Mouse (Mus musculus) layer of hippocampus, adult 8-10 months (tissue): Measurements from ENCODE around the gene Ccdc27. TPM values are rescaled to one million over a fixed set of nuclear protein-coding genes. Genes with fewer than 3 reads are reported as not detected.

Experiments
- DNase-seq, 2 experiments: peaks; one replicate each; pipeline ENCODE4 v3.0.0; 2022; ENCODE audit warnings: low spot score in 2 of 2
- total RNA-seq, 4 experiments: library from RNA; stranded (reverse); gene quantifications; 2 replicates each; pipeline ENCODE4 v1.2.4; 2022

The Ccdc27 gene
- total RNA-seq, 4 experiments from 2014 or later: 0.85 to 0.99 (median 0.89) TPM

DNA sequence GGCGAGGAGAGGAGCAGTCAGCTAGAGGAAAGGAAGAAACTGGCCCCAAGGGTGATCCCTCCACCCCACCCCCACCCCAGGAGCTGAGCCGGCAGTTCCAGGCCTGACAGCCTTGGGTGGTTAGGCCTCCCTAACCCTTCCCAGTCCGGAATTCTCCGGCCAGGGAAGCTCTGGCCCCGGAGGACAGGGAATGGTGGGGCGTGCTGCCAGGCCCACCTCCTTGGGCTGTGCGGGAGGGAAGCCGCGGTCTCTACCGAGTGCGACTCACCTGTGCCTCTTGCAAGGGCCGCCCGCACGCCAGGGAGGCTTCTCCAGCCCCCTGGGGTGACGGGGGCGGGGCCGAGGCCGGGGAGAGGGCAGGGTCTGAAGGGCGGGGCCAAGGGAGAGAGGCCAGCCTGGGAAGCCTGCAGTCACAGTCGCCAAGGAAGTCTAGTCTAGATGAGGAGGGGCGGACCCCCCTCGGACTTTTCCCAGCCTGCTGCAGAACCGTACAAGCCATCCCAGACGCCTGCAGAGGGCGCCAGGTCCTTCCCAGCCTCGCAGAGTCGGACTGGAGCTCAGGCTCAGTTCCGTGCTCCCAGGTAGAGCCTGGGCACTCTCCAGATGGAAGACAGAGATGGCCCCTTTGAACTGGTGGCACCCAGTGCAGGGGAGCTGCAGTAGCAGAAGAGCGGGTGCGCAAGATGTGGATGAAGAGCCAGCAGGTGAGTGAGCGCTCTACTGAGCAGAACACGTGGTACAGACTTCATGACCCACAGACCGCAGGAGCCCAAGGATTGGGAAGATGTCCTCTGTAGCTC, 16.6 kb downstream of the Ccdc27 start, which contains the start of gene Smim1:
TSS of gene Smim1 (minus strand) at position 590 of the 800 bp plus-strand sequence.
- peak in 1 of 2 experiments; percentile 67 for DNase-seq

- DNase-seq: no peak
These were observed 17.6 kb downstream of the Ccdc27 start for GRCm38 (mm10) chr4:154024729-154025521.

- peak in 1 of 2 experiments; percentile 54 for DNase-seq
These were observed 18.5 kb downstream of the Ccdc27 start for GRCm38 (mm10) chr4:154023754-154024601.

DNA sequence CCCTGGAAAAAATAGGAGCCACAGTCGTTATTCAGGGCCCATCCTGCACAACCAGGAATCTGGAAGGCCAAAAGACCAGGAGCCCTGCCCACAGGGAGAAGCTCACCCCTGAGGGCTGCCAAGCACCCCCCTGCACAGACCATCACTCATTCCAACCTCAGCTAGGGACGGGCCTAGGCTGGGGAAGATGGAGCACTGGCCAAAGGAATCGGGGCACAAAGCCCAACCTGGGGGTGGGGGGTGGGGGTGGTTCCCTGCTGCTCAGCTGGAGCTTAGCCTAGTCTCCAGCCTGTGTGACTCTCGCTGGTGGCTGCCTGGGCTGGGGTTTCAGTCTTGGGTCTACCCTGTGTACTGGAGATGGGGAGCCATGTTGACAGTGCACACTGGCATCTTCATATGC, 19.6 kb downstream of the Ccdc27 start:
- no peak for DNase-seq

DNA sequence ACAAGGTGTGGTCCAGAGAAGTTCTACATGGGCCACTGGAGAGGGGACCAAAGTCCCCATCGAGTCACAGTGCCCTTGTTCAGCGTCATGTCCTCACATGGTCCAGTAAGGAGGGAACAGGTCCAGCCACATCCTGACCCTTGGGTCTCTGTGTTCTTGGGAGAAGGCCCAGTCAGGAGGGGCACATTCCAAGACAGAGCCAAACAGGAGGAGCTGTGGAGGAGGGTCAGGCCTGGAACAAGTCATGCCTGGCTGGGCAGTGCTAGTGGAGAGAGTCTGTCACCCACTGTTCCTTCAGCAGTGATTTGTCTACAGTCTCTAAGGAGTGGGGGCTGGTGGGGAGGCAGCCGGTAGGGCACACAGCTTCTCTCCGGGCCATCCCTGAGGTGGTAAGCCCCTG, 20.1 kb downstream of the Ccdc27 start:
- peak in 1 of 2 experiments; percentile 34 for DNase-seq

GRCm38 (mm10) chr4:154021432-154021831, 21.0 kb downstream of the Ccdc27 start:
- no peak for DNase-seq

- DNase-seq: peak in 1 of 2 experiments; percentile 44
These were observed 22.9 kb downstream of the Ccdc27 start for GRCm38 (mm10) chr4:154019571-154019970.

DNA sequence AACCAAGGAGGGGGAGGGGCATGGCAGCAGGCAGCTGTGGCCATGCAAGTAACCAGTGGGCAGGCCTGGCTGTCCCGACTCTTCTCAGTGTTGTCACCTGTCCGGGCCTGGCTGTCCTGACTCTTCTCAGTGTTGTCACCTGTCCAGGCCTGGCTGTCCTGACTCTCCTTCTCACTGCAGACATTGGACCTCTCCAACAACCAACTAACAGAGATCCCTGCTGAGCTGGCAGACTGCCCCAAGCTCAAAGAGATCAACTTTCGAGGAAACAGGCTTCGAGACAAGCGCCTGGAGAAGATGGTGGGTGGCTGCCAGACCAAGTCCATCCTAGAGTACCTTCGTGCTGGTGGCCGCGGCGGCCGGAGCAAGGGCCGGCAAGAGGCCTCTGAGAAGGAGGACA, 27.0 kb downstream of the Ccdc27 start:
- no peak for DNase-seq

DNA sequence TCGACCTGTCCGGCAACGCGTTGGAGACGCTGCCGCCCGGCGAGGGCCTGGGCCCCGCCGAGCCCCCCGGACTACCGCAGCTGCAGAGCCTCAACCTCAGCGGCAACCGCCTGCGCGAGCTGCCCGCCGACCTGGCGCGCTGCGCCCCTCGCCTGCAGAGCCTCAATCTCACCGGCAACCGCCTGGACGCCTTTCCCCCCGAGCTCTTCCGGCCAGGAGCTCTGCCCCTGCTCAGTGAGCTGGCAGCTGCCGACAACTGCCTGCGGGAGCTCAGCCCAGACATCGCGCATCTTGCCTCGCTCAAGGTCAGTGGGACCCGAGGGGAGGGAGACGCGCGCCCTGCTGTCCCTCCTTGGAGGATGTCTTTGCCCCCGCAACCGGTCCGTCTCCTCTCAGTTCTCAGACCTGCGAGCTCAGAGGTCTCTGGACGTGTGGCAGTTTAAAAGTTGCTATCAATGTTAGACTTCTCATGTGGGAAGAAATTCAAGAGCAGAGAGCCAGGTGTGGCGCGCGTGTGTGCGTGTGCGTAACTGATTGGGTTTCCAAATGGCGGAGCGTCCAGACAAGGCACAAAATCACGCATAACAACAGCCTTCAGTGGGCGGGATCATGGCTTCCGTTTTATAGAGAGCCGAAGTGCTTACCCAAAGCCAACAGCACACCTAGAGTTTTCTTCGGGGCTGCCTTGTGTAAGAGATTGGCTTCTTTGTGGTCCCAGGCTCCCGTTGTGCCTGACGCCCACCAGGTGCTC, 30.2 kb downstream of the Ccdc27 start:
- DNase-seq: no peak

DNA sequence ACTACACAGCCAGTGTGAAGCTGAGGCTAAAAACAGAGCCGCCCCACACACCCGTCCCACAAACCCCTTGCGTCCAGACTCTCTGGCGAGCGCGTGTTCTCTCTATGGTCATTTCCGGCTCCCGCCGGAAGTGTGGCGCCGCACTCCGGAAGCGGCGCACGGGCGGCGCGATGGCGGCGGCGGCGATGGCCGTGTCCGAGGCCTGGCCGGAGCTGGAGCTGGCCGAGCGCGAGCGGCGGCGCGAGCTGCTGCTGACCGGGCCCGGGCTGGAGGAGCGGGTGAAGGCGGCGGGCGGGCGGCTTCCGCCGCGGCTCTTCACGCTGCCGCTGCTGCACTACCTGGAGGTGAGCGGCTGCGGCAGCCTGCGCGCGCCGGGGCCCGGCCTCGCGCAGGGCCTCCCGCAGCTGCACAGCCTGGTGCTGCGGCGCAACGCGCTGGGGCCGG, 30.8 kb downstream of the Ccdc27 start, which contains the start of gene Lrrc47:
TSS of gene Lrrc47 (plus strand) at position 86 of the 444 bp plus-strand sequence.
- peak; percentile 69 to 83 for DNase-seq

DNA sequence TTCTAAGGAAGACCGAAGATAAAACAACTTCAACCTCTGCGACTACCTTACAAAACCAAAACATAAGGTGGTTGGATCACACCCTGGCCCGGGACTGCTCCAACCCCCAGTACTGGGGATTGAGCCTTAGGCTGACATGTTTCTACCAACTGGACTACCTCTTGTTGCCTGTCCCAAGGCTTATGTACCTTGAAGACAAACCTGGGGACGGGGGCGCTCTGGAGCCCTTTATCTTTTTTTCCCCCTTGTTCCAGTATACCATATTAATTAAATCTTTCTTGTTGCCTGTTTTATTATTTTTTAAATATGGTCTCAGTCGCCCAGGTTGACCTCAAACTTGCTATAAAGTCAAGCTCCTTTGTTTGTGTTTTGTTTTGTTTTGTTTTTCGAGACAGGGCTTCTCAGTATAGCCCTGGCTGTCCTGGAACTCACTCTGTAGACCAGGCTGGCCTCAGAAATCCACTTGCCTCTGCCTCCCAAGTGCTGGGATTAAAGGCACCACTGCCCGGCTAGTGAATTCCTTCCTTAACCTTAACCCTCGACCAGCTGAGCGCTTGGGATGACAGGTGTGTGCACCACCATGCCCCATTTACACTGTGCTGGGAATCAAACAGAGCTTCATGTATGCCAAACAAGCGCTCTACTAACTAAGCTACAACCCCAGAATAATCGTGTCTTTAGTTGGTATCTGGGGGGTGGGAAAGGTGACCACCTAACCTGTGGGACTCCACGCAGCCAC, 31.4 kb downstream of the Ccdc27 start:
- no peak for DNase-seq

DNA sequence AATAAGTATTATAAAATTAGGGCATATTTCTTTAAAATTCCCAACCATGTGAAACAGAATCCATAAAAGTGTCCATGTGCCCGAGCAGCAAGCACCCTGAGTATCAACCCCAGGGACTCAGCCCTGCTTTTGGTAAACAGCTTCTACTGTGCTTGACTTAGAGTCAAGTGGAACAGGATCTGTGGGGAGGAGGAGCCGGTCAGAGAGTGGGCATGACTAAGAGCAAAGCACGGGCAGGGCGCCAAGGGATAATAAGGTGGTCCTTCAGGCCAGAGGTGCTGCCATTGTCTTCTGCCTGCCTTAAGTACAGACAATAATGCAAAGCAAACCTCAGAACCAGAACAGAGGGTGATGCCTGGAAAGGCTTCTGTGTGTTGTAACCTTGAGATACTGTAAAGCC, 34.7 kb downstream of the Ccdc27 start:
- no peak for DNase-seq

GRCm38 (mm10) chr4:154006264-154006663, 36.2 kb downstream of the Ccdc27 start:
- DNase-seq: no peak

DNA sequence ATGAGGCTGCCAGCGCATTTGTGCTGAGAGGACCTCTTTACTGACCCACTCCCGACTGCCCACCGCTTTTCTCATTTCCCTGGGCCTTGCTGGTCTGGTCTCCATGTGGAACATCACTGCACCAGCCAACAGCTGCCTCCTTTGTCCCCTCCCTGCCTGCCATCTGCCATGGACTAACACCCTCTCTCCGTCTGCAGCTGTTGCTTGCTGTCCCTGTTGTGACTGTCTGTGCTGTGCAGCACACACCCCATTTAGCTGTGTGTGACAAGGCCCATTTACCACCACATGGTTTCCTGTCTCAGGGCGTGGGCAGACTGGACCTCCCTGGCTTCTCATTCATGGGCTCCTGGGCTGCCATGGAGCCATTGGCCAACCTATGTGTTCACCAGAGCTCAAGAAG, 37.0 kb downstream of the Ccdc27 start:
- no peak for DNase-seq

- DNase-seq: no peak
These were observed 49.0 kb downstream of the Ccdc27 start for GRCm38 (mm10) chr4:153993505-153993904.

DNA sequence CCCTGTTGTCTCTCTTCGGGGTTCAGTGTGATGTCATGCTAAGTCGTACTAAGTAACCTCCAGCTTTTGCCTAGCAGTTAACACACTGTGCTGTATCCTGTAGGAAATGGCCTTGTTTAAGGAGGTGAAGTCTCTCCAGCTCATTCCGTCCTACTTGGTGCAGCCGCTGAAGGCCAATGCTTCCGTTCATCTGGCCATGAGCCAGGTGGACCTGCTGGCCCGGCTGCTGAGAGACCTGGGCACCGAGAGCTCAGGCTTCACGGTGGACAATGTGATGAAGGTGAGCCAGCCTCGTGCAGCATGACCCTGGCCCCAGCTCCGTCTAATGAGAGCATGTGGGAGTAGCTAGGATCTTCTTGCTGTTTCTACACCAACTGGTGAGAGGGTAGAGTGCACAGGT, 49.8 kb downstream of the Ccdc27 start:
- DNase-seq: no peak

- DNase-seq: no peak
These were observed 62.0 kb downstream of the Ccdc27 start for GRCm38 (mm10) chr4:153980470-153980869.

- DNase-seq: no peak
These were observed 63.2 kb downstream of the Ccdc27 start for GRCm38 (mm10) chr4:153979243-153979642.
